Mouse (Mus musculus): ENCODE results near the gene Sgf29. TPM values are rescaled to one million over a fixed set of nuclear protein-coding genes. Genes with fewer than 3 reads are reported as not detected.

Sgf29 gene
- polyA plus RNA-seq (2015; fragmentation: Nextera tagmentation; extraction: Ambion mirVana), result 34.7 and 36.8 TPM in 2 replicates

DNA sequence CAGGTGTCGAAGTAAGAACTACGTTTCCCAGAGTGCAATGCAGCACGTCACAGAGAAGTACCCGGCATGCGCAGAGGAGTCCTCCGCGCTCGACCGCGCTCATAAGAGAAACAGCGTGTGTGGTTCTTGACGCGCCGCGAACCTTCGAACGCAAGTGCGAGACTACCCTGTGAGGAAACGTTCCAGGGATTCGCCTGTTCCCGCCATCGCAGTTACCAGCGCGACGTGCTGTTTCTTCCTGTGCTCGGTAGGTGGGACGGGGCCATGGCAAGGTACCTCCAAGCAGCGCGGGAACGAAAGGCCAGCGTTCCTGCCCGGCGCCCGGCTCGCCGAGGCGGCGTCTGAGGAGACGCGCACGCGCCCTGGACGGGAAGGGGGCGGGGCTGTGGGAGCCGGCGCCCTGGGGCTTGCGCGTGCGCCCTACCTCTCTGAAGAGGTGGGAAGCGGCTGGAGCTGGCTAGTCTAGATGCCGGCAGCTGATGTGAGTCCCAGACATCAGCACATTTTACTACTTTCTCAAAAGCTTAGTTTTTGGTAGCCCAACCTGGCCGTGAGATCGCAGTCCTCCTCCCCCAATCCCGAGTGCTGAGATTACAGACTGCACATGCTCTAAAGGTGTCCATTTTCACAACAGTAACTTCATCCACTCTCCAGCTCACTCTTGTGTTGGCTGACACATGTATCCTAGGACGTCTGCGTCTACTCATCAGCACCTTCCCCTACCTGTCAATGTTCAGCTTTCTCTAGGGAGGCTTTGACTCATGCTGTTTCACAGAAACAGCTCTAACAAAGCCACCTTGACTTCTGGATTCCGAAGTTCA is at the start of gene Sgf29:
Sgf29 (plus strand) TSS at position 79 of the 821 bp plus-strand sequence.
- H3K9ac ChIP-seq, result peak within 1 kb of the TSS; percentile 80
- H3K9me3 ChIP-seq (replicated peaks), result no peaks in the 10 kb centered on the region
- peak within 1 kb of the TSS; percentile 71 for H3K4me3 ChIP-seq (replicated peaks)
- peaks cover 55% of the 10 kb centered on the region for H3K4me1 ChIP-seq (replicated peaks)
- H3K27me3 ChIP-seq, result no peaks in the 10 kb centered on the region
- H3K36me3 ChIP-seq, result no peaks in the 10 kb centered on the region
- peak; percentile 97 for ATAC-seq (ENCODE audit: low read depth)
- H3K4me2 ChIP-seq, result peak within 1 kb of the TSS; percentile 83
- peak; percentile 89 for DNase-seq
- WGBS (ENCODE audit: insufficient replicate concordance), result 1% methylated on average over 57 of the region's 57 CpGs
- H3K27ac ChIP-seq, result peak within 1 kb of the TSS; percentile 96

GRCm38 (mm10) chr7:126601896-126602295 is 47.2 kb upstream of the Sgf29 start:
- H3K4me1 ChIP-seq (replicated peaks), result 0 out of 2 replicates have a peak, but pooled peaks cover 5% of the 10 kb centered on the region
- no peaks in the 10 kb centered on the region for H3K27me3 ChIP-seq
- ATAC-seq (ENCODE audit: low read depth), result no peak
- DNase-seq, result no peak
- H3K9me3 ChIP-seq (replicated peaks), result no peaks in the 10 kb centered on the region
- WGBS (ENCODE audit: insufficient replicate concordance), result 26% methylated on average over 5 of the region's 5 CpGs
- no peaks in the 10 kb centered on the region for H3K36me3 ChIP-seq
- no peak overlapping the region for H3K4me3 ChIP-seq (replicated peaks)
- H3K9ac ChIP-seq, result no peak overlapping the region
- H3K27ac ChIP-seq, result no peak overlapping the region
- no peak overlapping the region for H3K4me2 ChIP-seq

GRCm38 (mm10) chr7:126602650-126603049 is 46.5 kb upstream of the Sgf29 start:
- ATAC-seq (ENCODE audit: low read depth), result no peak
- Histone ChIP-seq H3K9ac (no peak overlapping the region), H3K4me3 (replicated peaks) (no peak overlapping the region), H3K4me1 (replicated peaks) (0 out of 2 replicates have a peak, but pooled peaks cover 8% of the 10 kb centered on the region), H3K9me3 (replicated peaks) (no peaks in the 10 kb centered on the region), H3K4me2 (no peak overlapping the region), H3K36me3 (no peaks in the 10 kb centered on the region), H3K27me3 (no peaks in the 10 kb centered on the region), H3K27ac (no peak overlapping the region)
- 54% methylated on average over 3 of the region's 3 CpGs for WGBS (ENCODE audit: insufficient replicate concordance)
- DNase-seq, result no peak

GRCm38 (mm10) chr7:126606611-126607010 is 42.5 kb upstream of the Sgf29 start:
- no peaks in the 10 kb centered on the region for H3K27me3 ChIP-seq
- peaks cover 14% of the 10 kb centered on the region for H3K4me1 ChIP-seq (replicated peaks)
- no peak for ATAC-seq (ENCODE audit: low read depth)
- H3K9ac ChIP-seq, result no peak overlapping the region
- H3K4me2 ChIP-seq, result no peak overlapping the region
- H3K4me3 ChIP-seq (replicated peaks), result no peak overlapping the region
- DNase-seq, result no peak
- no peaks in the 10 kb centered on the region for H3K9me3 ChIP-seq (replicated peaks)
- H3K27ac ChIP-seq, result no peak overlapping the region
- WGBS (ENCODE audit: insufficient replicate concordance), result 60% methylated on average over 5 of the region's 5 CpGs
- no peaks in the 10 kb centered on the region for H3K36me3 ChIP-seq

GRCm38 (mm10) chr7:126607064-126607463 is 42.0 kb upstream of the Sgf29 start:
- ATAC-seq (ENCODE audit: low read depth), result no peak
- no peak for DNase-seq
- no peak overlapping the region for H3K4me3 ChIP-seq (replicated peaks)
- no peaks in the 10 kb centered on the region for H3K27me3 ChIP-seq
- 63% methylated on average over 3 of the region's 3 CpGs for WGBS (ENCODE audit: insufficient replicate concordance)
- H3K4me2 ChIP-seq, result no peak overlapping the region
- peaks cover 12% of the 10 kb centered on the region for H3K4me1 ChIP-seq (replicated peaks)
- H3K9ac ChIP-seq, result no peak overlapping the region
- H3K36me3 ChIP-seq, result no peaks in the 10 kb centered on the region
- H3K9me3 ChIP-seq (replicated peaks), result no peaks in the 10 kb centered on the region
- no peak overlapping the region for H3K27ac ChIP-seq

- Histone ChIP-seq H3K4me2 (no peak overlapping the region), H3K9me3 (replicated peaks) (no peaks in the 10 kb centered on the region), H3K27me3 (no peaks in the 10 kb centered on the region), H3K4me3 (replicated peaks) (no peak overlapping the region), H3K4me1 (replicated peaks) (peaks cover 9% of the 10 kb centered on the region), H3K27ac (no peak overlapping the region), H3K9ac (no peak overlapping the region), H3K36me3 (no peaks in the 10 kb centered on the region)
- WGBS (ENCODE audit: insufficient replicate concordance), result 67% methylated on average over 5 of the region's 5 CpGs
- ATAC-seq (ENCODE audit: low read depth) (no peak), DNase-seq (no peak)
Measured at GRCm38 (mm10) chr7:126607796-126608195, 41.3 kb upstream of the Sgf29 start.

DNA sequence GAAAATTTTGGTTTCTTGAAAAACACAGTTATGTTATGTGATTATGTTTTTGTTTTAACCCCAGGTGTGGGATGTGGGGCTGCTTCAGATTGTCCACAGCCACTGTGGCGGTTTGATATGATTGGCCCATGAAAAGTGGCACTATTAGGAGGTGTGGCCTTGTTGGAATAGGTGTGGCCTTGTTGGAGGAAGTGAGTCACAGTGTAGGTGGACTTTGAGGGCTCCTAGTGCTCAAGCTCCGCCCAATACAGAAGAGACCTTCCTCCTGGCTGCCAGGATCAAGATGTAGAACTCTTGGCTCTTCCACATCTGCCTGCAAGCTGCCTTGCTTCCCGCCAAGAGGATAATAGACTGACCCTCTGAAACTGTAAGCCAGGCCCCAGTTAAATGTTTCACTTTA is 36.4 kb upstream of the Sgf29 start:
- ATAC-seq (ENCODE audit: low read depth) (no peak), DNase-seq (no peak)
- H3K4me1 ChIP-seq (replicated peaks), result peaks cover 6% of the 10 kb centered on the region
- no peaks in the 10 kb centered on the region for H3K27me3 ChIP-seq
- no peak overlapping the region for H3K9ac ChIP-seq
- no peaks in the 10 kb centered on the region for H3K9me3 ChIP-seq (replicated peaks)
- H3K4me2 ChIP-seq, result no peak overlapping the region
- no peak overlapping the region for H3K27ac ChIP-seq
- H3K4me3 ChIP-seq (replicated peaks), result no peak overlapping the region
- WGBS (ENCODE audit: insufficient replicate concordance), result 75% methylated on average over 3 of the region's 3 CpGs
- no peaks in the 10 kb centered on the region for H3K36me3 ChIP-seq

DNA sequence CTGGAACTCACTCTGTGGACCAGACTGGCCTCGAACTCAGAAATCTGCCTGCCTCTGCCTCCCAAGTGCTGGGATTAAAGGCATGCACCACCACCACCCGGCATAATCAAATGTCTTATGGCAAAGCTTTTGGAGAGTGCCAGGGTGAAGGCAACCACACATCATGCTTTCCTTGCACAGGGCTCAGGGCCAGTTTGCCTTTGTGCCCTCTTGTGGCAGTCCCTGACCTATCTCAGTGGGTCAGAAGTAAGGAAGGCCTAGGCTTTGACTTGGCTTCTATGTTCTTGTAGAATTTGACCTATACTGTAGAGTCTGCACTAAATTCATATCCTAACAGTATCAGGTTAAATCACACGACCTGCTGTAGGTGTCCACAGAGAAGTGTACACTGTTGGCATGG is 32.4 kb upstream of the Sgf29 start:
- Histone ChIP-seq H3K27me3 (no peaks in the 10 kb centered on the region), H3K36me3 (no peaks in the 10 kb centered on the region), H3K4me3 (replicated peaks) (no peak overlapping the region), H3K9ac (no peak overlapping the region), H3K9me3 (replicated peaks) (no peaks in the 10 kb centered on the region), H3K27ac (no peak overlapping the region), H3K4me2 (no peak overlapping the region), H3K4me1 (replicated peaks) (peaks cover 11% of the 10 kb centered on the region)
- DNase-seq (no peak), ATAC-seq (ENCODE audit: low read depth) (no peak)
- 49% methylated on average over 3 of the region's 3 CpGs for WGBS (ENCODE audit: insufficient replicate concordance)

DNA sequence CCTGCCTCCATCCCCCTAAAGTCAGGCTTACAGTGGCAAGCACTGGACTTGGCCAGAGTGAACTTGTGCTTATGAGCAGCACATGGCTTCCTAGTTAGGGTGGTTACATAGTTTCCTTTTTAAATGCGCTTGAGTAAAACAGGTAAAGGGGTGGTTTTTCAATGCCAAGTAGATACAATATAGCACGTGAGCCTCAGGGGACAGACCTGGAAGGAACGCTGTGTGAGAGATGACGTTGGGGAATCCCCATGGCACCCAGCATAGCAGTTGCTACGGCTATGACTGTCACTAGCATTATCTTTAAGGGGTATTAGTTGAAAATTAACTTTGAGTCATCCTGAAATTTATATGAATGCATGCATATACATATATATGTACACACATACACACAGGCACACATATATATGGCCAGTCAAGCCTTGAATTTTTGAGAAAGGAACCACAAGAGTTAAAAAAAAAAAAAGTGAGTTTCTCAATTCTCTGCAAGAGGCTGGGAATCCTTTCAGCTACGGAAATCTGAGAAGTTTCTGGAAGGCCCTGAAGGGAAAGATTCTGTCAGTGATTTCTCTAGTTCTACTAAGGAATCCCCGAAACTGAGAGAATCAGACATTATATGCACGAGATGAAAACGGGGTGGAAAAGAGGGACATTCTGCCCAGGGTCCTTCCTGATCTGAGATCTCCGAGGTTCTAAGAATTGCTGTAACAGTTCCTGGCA is 29.4 kb upstream of the Sgf29 start:
- Histone ChIP-seq H3K36me3 (no peaks in the 10 kb centered on the region), H3K4me2 (no peak overlapping the region), H3K4me3 (replicated peaks) (no peak overlapping the region), H3K9ac (no peak overlapping the region), H3K27ac (no peak overlapping the region), H3K27me3 (no peaks in the 10 kb centered on the region), H3K4me1 (replicated peaks) (peaks cover 40% of the 10 kb centered on the region), H3K9me3 (replicated peaks) (no peaks in the 10 kb centered on the region)
- ATAC-seq (ENCODE audit: low read depth) (no peak), DNase-seq (no peak)
- WGBS (ENCODE audit: insufficient replicate concordance), result 73% methylated on average over 10 of the region's 10 CpGs

GRCm38 (mm10) chr7:126621452-126622359 is 27.4 kb upstream of the Sgf29 start:
- H3K4me1 ChIP-seq (replicated peaks), result peaks cover 56% of the 10 kb centered on the region

DNA sequence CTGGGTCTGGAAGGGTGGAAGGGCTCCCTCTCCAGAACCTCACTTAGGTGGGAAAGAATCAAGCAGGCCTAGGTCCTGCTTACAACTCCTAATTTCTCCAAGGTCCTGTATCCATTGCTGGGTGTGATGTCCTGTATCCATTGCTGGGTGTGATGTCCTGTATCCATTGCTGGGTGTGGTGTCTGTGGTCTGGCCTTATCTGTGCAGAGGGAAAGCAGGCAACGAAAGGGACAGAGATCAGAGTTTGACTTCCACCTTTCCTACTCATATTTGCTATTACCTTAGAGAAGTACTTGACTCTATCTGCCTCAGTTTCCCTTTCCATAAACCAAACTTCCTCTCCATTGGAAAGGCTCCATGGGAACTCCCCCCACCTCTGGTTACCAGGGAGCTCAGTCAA is 25.7 kb upstream of the Sgf29 start:
- Histone ChIP-seq H3K36me3 (no peaks in the 10 kb centered on the region), H3K4me2 (no peak overlapping the region), H3K9ac (no peak overlapping the region), H3K9me3 (replicated peaks) (no peaks in the 10 kb centered on the region), H3K4me1 (replicated peaks) (peaks cover 58% of the 10 kb centered on the region), H3K4me3 (replicated peaks) (no peak overlapping the region), H3K27me3 (no peaks in the 10 kb centered on the region), H3K27ac (no peak overlapping the region)
- 11% methylated on average over 1 of the region's 1 CpGs for WGBS (ENCODE audit: insufficient replicate concordance)
- 0 out of 2 replicates have a peak, but pooled peaks have one; percentile 30 for ATAC-seq (ENCODE audit: low read depth)
- DNase-seq, result no peak

More at GRCm38 (mm10) chr7:126621452-126622359, 27.4 kb upstream of the Sgf29 start:
- 48% methylated on average over 9 of the region's 9 CpGs for WGBS (ENCODE audit: insufficient replicate concordance)
- Histone ChIP-seq H3K36me3 (no peaks in the 10 kb centered on the region), H3K4me3 (replicated peaks) (no peak overlapping the region), H3K4me2 (0 out of 2 replicates have a peak overlapping the region, but pooled peaks have one; percentile 15), H3K27ac (peak overlapping the region; percentile 29; the same call in 1 of the 2 replicates), H3K9ac (no peak overlapping the region), H3K9me3 (replicated peaks) (no peaks in the 10 kb centered on the region), H3K27me3 (no peaks in the 10 kb centered on the region)
- DNase-seq (no peak), ATAC-seq (ENCODE audit: low read depth) (peak; percentile 77)
